Mouse (Mus musculus) frontal cortex, adult 2 months (tissue): ENCODE data around the gene 2900026A02Rik. TPM values are rescaled to one million over a fixed set of nuclear protein-coding genes. Genes with fewer than 3 reads are reported as not detected.

Experiments
- DNase-seq, 2 experiments: peaks; one replicate each; pipeline ENCODE4 v3.0.0; 2022; ENCODE audit warnings: low spot score in 1 of 2; ENCODE audit errors: extremely low spot score in 1 of 2
- polyA plus RNA-seq: library from polyadenylated mRNA; depleted of rRNA; stranded (reverse); fragments of >200 nt; gene quantifications from 2 replicates; pipeline ENCODE4 v1.2.3, GENCODE M21; 2012; rRNA removed

2900026A02Rik gene
- 17.8 and 18.7 TPM in 2 replicates for polyA plus RNA-seq

DNA sequence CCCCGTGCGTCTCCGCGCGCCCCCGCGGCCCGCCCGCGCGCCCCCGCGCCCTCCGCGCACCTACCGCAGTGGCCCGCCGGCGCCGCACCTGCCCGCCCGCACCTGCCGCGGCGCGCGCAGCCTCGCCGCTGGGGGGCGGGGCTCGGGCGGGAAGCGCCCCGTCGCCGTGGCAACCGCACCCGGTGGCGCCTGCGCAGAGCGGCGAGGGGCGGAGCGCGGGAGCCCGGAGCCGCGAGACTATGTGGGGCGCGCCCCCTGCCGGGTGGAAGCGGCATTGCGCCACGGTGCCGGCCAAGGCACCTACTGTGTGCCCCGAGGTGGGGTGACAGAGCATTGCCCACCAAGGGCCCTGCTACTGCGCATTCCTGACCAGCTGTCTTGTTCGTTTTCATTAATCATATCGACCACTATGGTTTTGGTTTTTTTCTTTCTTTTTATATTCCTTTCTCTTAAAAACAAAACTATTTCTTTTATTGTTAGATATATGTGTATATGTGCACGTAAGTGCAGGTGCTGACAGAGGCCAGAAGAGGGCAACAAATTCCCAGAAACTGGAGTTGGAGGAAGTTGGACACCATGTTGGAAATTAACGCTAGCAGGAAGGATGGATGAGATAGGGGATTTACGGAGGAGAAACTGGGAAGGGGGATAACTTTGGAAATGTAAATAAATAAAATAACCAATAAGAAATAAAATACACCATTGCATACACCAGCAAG, at the start of gene 2900026A02Rik:
Gene 2900026A02Rik (minus strand): TSS at position 90 of the 719 bp plus-strand sequence.
- DNase-seq: peak in 1 of 2 experiments; percentile 79

DNA sequence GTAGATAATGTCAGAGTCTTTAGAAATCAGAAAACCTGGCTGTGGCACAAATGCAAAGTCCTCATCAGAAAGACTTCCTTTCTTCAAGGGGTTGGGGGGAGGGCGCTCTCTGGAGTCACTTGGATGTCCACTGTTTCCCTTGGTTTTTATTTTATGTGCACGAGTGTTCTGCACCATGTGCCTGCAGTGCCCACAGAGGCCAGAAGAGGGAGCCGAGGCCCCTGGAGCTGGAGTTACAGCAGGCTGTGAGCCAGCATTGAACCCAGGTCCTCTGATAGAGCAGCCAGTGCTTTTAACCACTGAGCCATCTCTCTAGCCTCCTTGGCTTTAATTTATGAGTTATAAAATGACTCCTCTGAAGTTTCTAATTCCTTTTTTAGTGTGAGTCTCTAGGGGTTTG, 49.0 kb upstream of the 2900026A02Rik start:
- no peak for DNase-seq

DNA sequence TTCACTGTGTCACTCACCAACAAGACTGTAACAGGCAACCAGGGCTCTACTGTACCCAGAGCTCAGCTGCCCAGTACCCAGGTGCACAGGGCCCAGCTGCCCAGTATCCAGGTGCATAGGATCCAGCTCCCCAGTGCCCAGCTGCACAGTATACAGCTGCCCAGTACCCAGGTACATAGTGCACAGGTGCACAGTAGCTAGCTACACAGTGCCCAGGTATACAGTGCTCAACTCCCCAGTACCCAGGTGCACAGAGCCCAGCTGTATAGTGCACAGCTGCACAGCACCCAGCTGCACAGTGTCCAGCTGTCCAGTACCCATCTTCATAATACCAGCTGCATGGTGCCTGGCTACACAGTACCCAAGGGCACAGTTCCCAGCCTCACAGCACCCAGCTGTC, 47.2 kb upstream of the 2900026A02Rik start:
- no peak for DNase-seq

DNA sequence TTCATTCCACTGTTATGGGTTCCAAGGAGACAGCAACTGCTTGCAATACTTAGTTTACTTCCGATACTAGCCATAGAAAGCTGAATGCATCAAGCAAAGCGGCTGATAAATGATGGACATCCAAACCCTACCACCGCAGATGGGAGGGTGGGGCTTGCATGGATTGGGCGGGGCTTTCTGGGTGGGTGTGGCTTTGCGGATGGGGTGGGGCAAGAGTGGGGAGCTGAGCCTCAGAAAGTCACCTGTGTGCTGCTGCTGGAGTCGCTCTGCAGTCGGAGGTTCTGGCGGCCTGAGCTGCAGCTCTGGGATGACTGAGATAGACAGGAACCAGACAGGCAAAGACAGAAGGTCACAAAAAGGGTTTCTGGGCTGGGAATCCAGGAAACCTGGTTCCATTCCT, 44.6 kb upstream of the 2900026A02Rik start:
- DNase-seq: no peak

DNA sequence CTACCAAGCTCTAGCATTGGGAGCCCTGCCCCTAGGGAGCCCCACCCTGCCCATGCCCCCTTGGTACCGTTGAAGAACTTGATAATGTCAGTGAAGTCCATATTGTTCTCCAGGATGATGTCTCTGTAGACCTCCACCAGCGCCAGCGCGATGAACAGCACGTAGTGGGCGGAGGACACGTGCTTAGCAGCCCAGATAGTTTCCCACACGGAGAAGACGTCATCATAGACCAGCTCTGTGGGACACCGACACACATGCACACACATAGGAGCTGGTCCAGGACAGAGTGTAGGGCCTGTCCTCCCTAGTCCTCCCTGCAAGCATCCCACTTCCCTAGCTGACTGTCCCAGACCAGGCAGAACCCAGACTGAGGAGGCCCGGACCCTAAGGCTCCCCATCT, 29.8 kb upstream of the 2900026A02Rik start:
- DNase-seq: peak in 1 of 2 experiments; percentile 41

DNA sequence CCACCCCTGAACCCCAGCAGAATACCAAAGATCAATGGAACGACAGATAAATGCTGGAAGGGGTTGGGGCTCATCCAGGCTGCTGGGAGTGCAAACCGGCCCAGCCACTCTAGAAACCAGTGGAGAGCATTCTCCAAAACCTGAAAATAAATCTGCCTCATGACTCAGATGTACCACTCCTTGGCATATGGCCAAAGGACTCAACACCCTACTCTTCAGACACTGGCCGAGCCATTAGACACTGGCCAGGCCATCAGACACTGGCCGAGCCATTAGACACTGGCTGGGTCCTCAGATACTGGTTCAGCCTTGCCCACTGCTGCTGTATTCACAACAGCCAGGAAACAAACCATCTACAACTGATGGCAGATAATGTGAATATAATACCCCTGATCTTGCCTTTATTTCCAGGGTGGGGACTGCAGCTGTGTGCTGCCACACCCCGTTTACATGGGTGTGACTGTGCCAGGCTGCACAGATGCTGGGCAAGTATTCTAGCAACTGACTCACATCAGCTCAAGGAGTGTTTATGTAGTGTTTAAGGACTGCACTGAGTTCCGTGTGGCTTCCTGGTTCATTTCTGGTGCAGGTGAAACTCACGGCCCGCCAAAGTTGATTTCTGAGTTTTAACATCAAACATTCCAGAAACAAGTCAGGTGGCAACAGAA, 28.4 kb upstream of the 2900026A02Rik start:
- DNase-seq: no peak

DNA sequence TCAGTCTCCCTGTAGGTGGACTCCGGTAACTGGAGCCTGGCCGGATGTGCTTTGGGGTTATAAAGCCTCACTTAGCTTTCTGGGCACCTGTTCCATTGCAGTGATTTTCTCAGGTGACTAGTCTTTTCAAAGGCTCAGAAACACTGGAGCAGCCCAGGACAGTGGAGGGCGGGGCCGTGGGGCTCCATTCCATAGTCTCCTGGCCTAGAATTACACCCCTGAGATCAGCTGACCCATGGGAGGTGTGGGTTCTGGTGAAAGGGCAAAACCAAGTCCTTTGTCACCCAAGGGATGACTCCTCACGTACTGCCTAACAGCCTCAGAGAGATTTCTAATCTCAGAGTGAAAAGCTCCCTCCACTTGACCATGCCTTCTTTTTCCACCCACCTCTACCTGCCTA, 9.2 kb upstream of the 2900026A02Rik start:
- DNase-seq: no peak

DNA sequence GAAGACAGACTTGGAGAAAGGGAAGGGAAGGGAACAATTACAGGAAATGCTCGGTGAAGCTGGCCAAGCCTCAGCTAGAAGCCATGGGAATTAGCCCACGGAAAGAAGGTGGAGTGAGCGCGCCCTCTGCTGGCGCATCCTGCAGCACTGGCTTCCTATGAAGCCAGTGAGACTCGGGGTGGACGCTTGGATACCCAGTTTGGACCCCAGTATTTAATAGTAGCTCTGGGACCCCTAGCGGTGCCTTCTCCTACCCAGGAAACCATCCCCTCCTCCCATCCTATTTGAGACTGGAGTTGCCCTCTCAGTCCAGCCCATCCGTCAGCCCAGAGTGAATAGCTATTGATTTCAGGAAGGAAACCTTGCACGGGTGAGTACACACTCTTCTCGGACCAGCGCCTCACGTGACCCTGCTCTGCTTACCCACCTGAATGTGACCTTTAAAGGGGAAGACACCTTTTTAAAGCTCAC, 5.6 kb upstream of the 2900026A02Rik start, which contains the start of gene Tmem211:
Gene Tmem211 (plus strand): TSS at position 278 of the 471 bp plus-strand sequence.
- peak; percentile 52 to 92 for DNase-seq

DNA sequence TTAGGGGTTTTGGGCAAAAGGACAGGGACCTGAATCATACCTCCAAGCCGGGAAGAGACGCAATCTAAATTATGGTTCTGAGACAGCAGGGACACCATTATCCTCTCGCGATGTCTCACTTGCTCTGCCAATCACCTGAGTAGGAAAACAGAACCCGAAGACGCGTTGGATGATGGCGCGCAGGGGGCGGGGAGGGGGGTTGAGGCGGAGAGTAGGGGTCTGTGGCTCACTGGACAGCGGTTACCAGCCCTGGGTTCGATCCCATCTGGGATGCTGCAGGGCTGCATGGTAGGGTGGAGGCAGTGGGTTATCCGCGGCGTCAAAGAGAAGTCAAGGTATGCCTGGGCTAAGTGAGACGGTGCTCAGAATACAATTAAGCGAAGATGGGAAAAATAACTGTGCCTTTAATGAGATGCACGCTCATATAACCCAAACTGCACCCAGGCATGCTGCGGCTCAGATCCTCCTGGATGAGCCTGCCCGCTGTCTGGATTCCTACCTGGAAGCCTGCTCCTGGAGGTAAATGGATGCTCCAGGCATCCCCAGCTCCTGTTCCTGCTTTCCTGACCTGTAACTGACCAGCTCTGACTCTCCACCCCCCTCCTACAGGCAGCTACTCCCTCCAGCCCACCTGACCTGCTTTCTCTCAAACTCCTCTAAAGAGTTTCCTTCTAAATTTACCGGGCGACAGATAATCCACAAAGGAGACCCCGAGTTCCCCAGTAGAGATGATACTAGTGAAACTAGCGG, 4.8 kb upstream of the 2900026A02Rik start:
- no peak for DNase-seq

DNA sequence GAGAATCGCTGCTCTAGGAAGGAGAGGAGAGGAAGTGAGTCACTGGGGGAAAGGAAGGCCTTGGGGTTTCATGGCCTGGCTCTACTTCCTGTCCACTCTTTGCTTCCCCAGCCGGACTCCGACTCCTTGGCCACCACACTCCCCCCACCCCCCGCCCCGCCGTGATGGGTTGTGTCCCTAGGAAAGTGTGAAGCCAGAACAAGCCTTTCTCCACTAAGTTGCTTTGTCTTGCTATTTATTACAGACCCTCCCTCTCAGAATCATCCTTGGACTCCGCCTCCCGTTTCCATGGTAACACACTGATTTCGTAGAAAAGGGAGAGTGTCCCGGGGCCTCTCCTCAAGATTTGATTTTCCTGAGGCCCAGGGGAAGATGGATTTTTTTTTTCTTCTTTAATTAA, 4.2 kb upstream of the 2900026A02Rik start:
- DNase-seq: no peak

DNA sequence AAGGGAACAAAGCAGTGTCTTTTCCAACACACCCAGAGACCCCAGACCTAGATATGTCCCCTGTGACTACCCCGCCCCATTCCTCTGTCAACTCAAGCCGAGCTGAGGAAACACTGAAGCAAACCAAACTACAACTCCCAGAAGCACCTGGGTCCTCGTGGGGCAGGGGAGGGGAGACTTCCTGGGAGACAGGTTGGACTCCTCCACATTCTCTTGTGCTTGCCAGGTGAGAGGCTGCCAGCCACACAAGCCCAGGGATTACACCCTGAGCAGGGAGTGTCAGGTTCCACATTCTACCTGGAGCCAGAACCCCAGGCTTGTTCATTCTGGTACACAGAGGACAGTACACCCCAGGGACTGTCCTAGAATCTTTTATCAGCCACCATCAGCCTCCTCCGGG, 2.9 kb upstream of the 2900026A02Rik start:
- no peak for DNase-seq

DNA sequence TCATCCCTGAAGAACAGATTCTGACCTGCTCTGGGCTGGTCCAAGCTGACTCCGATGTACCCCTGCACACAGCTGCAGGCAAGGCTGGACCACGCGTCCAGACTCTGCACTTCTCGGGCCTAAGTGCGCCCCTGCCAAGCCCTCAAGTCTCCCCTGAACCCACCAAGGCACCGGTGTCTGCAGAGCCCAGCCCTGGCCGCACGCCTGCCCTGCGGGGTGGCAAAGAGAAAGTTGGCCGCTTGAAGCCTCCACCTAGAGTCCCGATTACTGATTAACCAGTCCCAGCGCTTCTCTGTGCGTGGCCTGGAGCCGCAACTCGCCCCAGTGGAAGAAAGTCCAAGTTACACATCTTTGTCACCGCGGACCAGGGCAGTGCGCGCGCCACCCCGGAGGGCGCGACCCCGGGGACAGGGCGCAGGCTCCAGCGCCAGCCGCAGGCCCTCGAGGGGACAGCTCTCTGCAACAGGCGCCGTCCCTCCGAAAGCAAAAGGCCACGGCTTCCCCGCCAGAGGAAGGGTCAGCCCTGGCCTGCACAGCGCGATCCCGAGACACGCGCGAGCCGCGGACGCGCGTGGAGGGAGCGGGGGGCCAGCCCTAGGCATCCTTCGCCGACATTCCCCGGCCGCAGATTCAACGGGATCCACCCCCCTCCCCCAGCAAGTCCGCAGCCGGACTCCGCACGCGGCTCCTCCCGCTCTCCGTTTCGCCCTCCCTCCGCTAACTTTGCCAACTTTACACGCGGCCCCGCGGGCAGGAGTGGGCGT, 471 bp downstream of the 2900026A02Rik start:
- DNase-seq: no peak

DNA sequence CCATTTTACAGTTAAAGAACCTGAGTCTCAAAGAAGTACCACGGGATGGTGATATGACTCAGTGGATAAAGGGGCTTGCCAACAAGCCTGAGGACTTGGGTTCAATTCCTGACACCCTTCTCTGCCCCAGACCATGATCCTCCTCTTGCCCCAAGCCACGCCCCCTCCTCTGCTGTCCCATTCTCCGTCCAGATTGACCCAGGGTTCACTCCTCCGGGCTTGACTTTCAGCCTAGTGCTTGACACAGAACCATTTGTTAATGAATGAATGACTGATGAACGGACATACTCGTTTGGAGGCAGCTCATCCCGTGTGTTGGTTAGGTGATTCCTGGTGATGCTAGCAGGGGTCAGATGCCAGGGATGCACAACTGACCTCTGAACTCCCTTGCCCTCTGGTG, 1.2 kb downstream of the 2900026A02Rik start:
- no peak for DNase-seq

DNA sequence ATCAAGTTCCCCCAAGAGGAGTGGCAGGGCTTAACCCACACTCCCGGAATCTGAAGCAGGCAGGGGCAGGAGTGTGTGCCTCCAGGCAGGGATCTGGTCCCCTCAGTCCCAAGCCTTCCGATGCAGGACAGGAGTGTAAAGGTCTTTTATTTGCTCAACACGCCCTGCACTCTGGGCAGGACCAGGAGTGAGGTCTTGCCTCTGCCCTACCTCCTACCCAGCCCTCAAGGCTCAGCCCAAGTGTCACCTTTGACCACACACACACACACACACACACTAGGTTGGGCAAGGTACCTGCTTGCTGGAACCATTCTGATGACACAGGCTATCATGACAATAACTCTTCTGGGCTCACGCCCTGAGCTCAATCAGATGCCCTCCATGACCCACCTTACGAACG, 1.6 kb downstream of the 2900026A02Rik start:
- DNase-seq: no peak

DNA sequence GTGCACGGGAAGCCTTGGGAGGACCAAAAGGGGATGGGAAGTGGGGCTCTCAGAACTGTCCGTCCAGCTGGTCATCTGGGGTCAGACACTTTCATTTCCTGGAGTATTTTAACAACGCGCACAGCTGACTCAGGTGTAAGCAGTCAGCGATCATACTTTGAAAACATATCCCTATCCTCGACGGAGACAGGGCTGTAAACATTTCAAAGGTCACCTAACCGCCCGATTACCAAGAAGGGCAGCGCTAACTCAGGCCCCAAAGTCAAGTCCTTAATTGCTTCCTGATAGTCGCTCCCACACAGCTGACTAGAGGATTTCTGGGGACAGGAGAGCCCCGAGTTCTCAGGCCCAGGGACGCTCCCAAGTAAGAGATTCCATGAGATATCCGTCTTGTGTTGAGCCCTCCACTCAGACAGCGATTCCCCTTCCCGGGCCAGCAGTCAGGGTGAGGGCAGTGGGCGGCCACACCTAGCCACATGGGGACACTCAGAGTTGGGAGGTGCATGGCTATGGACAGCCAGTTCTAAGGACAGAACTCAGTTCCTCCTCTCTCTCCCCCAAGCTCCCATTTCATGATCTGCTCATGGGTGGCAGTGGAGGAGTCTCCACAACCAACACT, 2.3 kb downstream of the 2900026A02Rik start:
- DNase-seq: no peak

DNA sequence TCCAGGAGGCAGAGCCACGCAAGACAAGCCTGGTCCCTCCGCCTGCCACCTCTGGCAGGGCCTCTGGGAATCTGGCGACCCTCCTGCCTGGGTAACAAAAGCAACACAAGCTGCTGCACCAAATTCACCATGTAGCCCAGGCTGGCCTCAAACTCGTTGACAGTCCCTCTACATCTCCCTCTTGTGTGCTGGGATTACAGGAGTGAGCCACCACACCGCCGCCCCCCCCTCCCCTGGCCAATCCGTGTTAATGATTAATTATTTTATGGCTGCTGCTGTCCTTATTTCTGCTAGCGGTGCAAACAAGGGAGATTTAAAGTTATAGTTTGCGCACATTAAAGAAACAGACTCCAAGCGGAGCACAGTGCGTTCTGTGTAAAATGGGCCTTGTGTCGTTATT, 4.0 kb downstream of the 2900026A02Rik start:
- no peak for DNase-seq

DNA sequence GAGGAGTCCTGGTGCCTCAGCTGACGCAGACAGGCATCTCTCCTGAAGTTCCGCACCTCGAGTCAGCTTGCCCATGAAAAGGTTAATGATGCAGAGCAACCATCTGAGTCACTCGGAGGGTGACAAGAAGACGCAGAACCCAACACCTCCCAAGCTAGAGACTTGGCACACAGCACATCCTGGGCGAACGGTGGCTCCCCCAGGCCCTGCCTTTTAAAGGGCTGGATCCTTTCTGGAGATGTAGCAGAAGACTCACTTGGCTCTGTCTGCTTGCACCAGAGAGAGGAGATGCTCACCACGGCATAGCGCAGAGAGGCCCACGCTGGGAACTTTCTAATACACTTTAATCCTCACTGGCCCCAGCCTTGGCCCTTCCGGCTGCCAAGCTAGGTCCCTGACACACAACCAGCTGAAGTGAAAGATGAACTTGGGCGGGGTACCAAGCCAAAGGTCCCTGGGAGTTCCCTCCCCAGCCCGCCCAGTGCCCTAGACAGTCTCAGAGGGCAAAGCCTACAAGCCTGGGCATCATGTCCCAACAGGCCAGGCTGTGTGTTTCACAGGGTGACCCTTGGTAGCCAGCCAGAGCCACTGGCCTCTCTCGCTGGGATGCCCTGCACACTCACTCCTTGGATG, 4.6 kb downstream of the 2900026A02Rik start:
- DNase-seq: peak in 1 of 2 experiments; percentile 57

DNA sequence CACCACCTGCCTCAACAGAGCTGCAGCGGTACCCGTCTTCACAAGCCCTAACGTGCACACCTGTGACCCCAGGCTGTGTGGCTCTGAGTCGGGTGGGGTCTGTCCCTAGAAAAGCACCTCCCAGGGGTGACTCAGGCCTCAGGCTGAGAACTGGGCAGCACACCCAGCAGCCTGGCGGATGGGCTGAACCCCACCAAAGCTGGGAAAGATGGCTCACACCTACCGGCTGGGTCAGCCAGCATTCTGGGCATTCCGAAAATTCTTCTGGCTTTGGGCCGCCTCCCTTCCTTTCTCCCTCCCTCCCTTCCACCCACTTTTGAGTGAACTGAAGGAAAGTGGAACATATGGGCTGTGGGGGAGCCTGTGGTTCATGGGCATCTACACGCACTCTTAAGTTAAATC, 5.4 kb downstream of the 2900026A02Rik start:
- peak in 1 of 2 experiments; percentile 55 for DNase-seq

DNA sequence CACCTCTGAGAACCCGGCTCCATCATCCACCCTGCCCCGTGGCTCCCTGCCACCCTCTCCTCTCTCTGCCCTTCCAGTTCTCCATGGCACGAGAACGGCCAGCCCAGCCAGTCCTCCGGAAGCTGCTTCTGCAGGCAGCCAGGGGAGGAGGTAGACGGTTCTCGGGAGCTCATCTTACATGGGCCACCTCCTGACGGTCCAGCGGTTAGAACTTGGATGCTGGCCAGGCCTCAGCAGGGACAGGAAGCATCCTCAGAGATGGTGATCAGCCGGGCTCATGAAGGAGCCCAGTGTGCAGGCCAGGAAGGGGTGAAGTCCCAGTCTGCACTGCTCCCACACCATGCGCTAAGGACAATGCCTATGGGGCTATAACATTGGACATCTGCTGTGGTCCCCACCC, 6.6 kb downstream of the 2900026A02Rik start:
- DNase-seq: no peak

DNA sequence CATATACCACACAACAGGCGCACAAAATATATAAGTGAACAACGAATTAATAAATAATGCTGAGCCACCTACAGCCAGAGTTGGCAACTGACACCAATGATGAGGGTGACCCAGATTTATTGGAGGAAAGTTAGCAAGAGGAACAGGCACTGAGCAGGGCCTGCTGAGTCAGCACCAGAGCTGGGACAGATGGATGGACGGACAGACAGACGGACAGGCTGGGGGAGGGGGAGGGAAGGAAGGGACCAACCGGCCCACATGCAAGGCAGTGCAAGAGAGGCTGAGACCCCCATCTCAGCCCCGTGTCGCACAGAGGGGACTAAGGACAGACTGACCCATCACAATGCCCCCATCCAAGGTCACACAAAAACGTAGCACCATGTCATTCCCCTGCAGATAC, 7.0 kb downstream of the 2900026A02Rik start:
- no peak for DNase-seq
